Mouse (Mus musculus): ENCODE data around the gene Cacna1e. TPM values are rescaled to one million over a fixed set of nuclear protein-coding genes. Genes with fewer than 3 reads are reported as not detected.
A peak's percentile ranks its signal among the peaks of the same experiment; 100 is the strongest.

The Cacna1e gene
- polyA plus RNA-seq, 1 experiment from 2014 or later, result 35.1 TPM

DNA sequence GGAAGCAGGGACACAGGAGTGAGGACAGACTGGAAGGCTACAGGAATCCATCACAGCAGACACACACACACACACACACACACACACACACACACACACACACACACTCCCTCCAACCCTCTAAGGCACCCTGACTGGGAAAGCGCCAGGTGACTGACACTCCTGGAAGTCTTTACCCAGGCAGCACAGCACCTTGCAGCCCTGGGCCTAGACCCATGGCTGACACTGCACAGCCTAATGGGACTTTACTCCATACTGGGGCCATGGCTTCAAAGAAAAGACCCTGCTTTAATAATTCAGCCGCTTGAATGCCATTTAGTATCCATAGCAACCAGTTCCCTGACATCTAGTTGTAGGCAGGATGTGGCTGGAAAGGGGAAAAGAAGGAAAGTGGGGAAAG is 2.3 kb upstream of the Cacna1e start:
- Histone ChIP-seq H3K4me3 (ENCODE audit: low read depth, low read length) (no peak overlapping the region), H3K27me3 (ENCODE audit: control insufficient read depth, insufficient read depth, low read length) (peaks cover 12% of the 10 kb centered on the region; the same call in 1 of the 2 replicates), H3K27ac (ENCODE audit: low read depth, low read length) (no peak overlapping the region), H3K36me3 (ENCODE audit: control insufficient read depth, insufficient read depth, low read length) (no peaks in the 10 kb centered on the region), H3K9ac (replicated peaks; ENCODE audit: low read depth, low read length) (no peak overlapping the region), H3K9me3 (ENCODE audit: control insufficient read depth, low read length) (no peaks in the 10 kb centered on the region), H3K4me2 (ENCODE audit: low read depth, low read length) (no peak overlapping the region), H3K4me1 (ENCODE audit: control insufficient read depth, insufficient read depth, low read length) (peaks cover 13% of the 10 kb centered on the region)
- ATAC-seq (ENCODE audit: low read depth), result peak; percentile 38; the same call in 1 of the 2 replicates
- WGBS, result 25% methylated on average over 2 of the region's 2 CpGs

DNA sequence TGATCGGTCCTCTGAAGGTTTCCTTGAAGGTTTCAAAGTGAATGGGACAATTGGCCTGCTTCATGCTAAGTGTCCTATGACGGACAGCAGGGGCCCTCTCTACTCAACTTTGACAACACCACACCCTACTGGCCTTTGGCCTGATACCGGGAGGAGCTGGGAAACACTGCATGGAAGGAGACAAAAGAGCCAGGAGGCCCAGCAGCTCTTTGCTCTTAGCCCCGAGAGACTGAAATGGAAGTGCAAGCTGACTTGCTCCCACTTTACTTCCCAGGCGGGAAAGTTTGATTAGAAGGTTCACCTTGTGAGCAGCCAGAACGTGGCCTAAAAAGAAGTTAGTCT is 877 bp upstream of the Cacna1e start:
- peaks cover 12% of the 10 kb centered on the region; the same call in 1 of the 2 replicates for H3K27me3 ChIP-seq (ENCODE audit: control insufficient read depth, insufficient read depth, low read length)
- 41% methylated on average over 6 of the region's 6 CpGs for WGBS
- no peak overlapping the region for H3K4me2 ChIP-seq (ENCODE audit: low read depth, low read length)
- H3K9ac ChIP-seq (replicated peaks; ENCODE audit: low read depth, low read length), result no peak overlapping the region
- H3K4me3 ChIP-seq (ENCODE audit: low read depth, low read length), result no peak overlapping the region
- no peaks in the 10 kb centered on the region for H3K36me3 ChIP-seq (ENCODE audit: control insufficient read depth, insufficient read depth, low read length)
- H3K9me3 ChIP-seq (ENCODE audit: control insufficient read depth, low read length), result no peaks in the 10 kb centered on the region
- no peak overlapping the region for H3K27ac ChIP-seq (ENCODE audit: low read depth, low read length)
- no peak for ATAC-seq (ENCODE audit: low read depth)
- H3K4me1 ChIP-seq (ENCODE audit: control insufficient read depth, insufficient read depth, low read length), result peaks cover 13% of the 10 kb centered on the region

DNA sequence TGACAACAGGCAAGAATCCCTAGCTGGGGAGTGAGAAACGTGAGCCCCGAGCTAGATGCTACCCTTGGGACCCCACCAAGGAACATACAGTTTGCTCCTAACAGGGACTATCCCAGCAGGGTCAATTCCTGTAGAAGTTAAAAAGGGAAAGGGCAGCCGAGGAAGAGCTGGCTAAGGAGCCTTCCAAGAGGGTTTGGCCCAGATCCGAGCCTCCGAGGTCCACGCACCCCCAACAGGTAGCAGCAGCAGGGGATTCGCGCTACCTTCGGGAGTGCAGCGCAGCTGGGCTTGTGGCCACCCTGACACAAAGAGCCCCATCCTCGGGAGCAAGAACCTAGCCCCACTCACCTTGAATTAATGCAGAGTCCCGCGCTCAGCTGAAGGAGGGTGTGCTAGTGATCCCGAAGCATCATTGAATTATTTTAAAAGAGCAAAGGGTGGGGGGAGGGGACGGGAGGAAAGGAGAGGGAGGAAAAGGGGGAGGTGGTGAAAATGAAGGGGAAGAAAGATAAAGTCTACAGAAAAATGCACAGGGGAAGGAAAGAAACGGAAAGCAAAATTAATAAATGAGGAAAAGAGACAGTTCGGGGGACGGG is 607 bp downstream of the Cacna1e start:
- Histone ChIP-seq H3K9me3 (ENCODE audit: control insufficient read depth, low read length) (no peaks in the 10 kb centered on the region), H3K9ac (replicated peaks; ENCODE audit: low read depth, low read length) (peak overlapping the region; percentile 32; the same call in 1 of the 2 replicates), H3K27ac (ENCODE audit: low read depth, low read length) (no peak overlapping the region), H3K36me3 (ENCODE audit: control insufficient read depth, insufficient read depth, low read length) (no peaks in the 10 kb centered on the region), H3K4me1 (ENCODE audit: control insufficient read depth, insufficient read depth, low read length) (peaks cover 13% of the 10 kb centered on the region), H3K27me3 (ENCODE audit: control insufficient read depth, insufficient read depth, low read length) (peaks cover 12% of the 10 kb centered on the region; the same call in 1 of the 2 replicates), H3K4me2 (ENCODE audit: low read depth, low read length) (peak overlapping the region; percentile 82), H3K4me3 (ENCODE audit: low read depth, low read length) (peak overlapping the region; percentile 34)
- WGBS, result 3% methylated on average over 18 of the region's 18 CpGs
- ATAC-seq (ENCODE audit: low read depth), result no peak; the same call in 1 of the 2 replicates

DNA sequence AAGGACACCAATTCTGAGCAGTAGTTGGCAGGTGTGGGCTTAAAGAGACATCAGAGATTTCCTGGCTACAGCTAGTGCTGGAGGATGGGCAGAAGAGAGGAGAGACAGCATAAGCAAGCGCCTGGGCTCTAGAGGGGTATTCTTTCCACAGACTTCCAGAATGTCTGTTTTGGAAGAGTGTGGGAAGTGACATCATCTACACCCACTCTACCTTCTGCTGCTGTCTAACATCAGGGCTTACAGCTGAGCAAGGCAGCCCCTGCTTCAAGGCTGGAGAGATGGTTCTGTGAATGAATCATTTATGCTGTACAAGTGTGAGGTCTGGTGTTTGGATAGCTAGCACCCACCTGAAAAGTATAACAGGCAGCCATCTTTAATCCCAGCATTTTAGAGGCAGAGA is 18.3 kb downstream of the Cacna1e start:
- no peak overlapping the region for H3K4me2 ChIP-seq (ENCODE audit: low read depth, low read length)
- no peak overlapping the region for H3K9ac ChIP-seq (replicated peaks; ENCODE audit: low read depth, low read length)
- no peaks in the 10 kb centered on the region for H3K9me3 ChIP-seq (ENCODE audit: control insufficient read depth, low read length)
- H3K36me3 ChIP-seq (ENCODE audit: control insufficient read depth, insufficient read depth, low read length), result no peaks in the 10 kb centered on the region
- no peak overlapping the region for H3K4me3 ChIP-seq (ENCODE audit: low read depth, low read length)
- H3K27ac ChIP-seq (ENCODE audit: low read depth, low read length), result no peak overlapping the region
- 79% methylated on average over 1 of the region's 1 CpGs for WGBS
- H3K27me3 ChIP-seq (ENCODE audit: control insufficient read depth, insufficient read depth, low read length), result no peaks in the 10 kb centered on the region
- no peak for ATAC-seq (ENCODE audit: low read depth)
- H3K4me1 ChIP-seq (ENCODE audit: control insufficient read depth, insufficient read depth, low read length), result no peaks in the 10 kb centered on the region

DNA sequence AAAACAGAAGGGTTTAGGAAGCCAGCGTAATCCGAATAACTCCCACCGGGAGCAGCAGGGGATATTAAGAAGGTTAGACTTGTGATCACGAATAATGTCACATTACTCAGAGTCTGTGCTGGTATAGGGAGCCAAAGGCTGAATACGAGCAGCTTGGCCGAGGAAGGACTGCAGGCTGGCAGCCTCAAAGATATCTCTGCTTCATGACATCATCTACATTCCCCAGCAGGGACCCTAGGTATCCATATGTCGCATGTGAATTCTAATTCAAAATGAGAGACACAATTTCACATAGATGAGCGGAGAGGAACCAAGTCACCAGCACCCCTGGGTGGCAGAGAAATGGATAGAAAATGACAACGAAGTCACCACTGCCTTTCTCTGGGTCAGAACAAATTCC is 22.9 kb downstream of the Cacna1e start:
- 83% methylated on average over 9 of the region's 9 CpGs for WGBS
- Histone ChIP-seq H3K4me2 (ENCODE audit: low read depth, low read length) (no peak overlapping the region), H3K36me3 (ENCODE audit: control insufficient read depth, insufficient read depth, low read length) (no peaks in the 10 kb centered on the region)

DNA sequence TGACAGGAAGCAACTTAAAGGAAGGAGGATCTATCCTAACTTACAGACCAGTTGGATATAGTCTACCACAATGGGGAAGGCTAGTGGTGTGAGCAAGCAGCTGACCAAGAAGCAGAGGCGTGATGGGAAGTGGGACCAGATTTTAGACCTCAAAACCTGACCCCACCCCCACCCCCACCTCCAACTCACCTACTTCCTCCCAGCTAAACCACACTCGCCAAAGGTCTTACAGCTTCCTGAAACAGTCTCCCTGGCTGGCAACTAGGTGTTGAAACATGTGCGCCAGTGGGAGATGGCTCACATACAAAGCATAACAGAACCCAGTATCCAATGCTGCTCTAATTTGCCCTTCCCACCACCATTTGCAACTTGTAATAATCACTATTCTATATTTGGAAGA is 29.7 kb downstream of the Cacna1e start:
- Histone ChIP-seq H3K27ac (ENCODE audit: low read depth, low read length) (no peak overlapping the region), H3K4me3 (ENCODE audit: low read depth, low read length) (no peak overlapping the region), H3K36me3 (ENCODE audit: control insufficient read depth, insufficient read depth, low read length) (no peaks in the 10 kb centered on the region), H3K4me2 (ENCODE audit: low read depth, low read length) (no peak overlapping the region), H3K27me3 (ENCODE audit: control insufficient read depth, insufficient read depth, low read length) (no peaks in the 10 kb centered on the region), H3K4me1 (ENCODE audit: control insufficient read depth, insufficient read depth, low read length) (no peaks in the 10 kb centered on the region), H3K9me3 (ENCODE audit: control insufficient read depth, low read length) (no peaks in the 10 kb centered on the region), H3K9ac (replicated peaks; ENCODE audit: low read depth, low read length) (no peak overlapping the region)
- ATAC-seq (ENCODE audit: low read depth), result no peak
- WGBS, result 88% methylated on average over 3 of the region's 3 CpGs

More for the DNA sequence above, 22.9 kb downstream of the Cacna1e start:
- ATAC-seq (ENCODE audit: low read depth), result no peak
- H3K4me3 ChIP-seq (ENCODE audit: low read depth, low read length), result no peak overlapping the region
- no peaks in the 10 kb centered on the region for H3K27me3 ChIP-seq (ENCODE audit: control insufficient read depth, insufficient read depth, low read length)
- no peaks in the 10 kb centered on the region for H3K9me3 ChIP-seq (ENCODE audit: control insufficient read depth, low read length)
- no peak overlapping the region for H3K9ac ChIP-seq (replicated peaks; ENCODE audit: low read depth, low read length)
- H3K27ac ChIP-seq (ENCODE audit: low read depth, low read length), result no peak overlapping the region
- no peaks in the 10 kb centered on the region for H3K4me1 ChIP-seq (ENCODE audit: control insufficient read depth, insufficient read depth, low read length)

DNA sequence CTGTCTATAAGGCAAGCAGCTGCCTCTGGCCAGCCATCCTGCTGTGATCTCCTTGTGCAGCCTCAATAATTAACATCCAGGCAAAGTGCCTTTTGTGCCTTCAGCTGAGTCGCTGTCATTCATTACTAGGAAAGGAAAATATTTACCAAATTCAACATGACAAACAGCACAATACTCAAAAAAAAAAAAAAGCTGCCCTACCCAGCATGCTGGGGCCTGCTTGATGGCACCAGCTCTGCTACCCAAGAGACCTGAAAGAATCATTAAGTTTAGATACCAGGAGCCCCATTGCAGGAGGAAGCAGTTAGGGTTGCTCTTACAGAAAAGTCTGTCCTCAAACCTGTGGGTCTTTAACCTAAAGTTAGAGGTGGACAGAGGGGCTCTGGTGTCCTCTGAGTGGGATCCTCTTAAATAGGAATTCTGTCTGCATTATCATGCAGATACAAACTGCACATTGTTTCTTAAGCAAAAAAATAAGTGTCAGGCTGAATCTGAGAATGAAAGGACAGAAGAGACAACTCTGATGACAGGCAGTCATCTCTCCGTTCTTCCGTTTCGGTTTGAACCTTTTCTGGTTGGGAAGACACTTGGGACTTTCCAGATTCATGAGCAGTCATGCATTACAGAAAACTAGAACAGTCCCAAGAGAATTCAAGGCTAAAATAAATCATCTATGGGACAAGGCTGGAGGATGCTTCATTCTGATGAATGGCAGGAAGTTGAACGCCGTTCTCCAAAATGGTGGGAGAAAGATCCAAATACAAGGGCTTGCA is 33.6 kb downstream of the Cacna1e start:
- whole genome bisulfite sequencing, result 75% methylated on average over 6 of the region's 6 CpGs
- Histone ChIP-seq H3K4me2 (ENCODE audit: low read depth, low read length) (no peak overlapping the region), H3K9ac (replicated peaks; ENCODE audit: low read depth, low read length) (no peak overlapping the region), H3K36me3 (ENCODE audit: control insufficient read depth, insufficient read depth, low read length) (no peaks in the 10 kb centered on the region), H3K4me1 (ENCODE audit: control insufficient read depth, insufficient read depth, low read length) (no peaks in the 10 kb centered on the region), H3K27ac (ENCODE audit: low read depth, low read length) (no peak overlapping the region), H3K4me3 (ENCODE audit: low read depth, low read length) (no peak overlapping the region), H3K9me3 (ENCODE audit: control insufficient read depth, low read length) (no peaks in the 10 kb centered on the region), H3K27me3 (ENCODE audit: control insufficient read depth, insufficient read depth, low read length) (no peaks in the 10 kb centered on the region)
- ATAC-seq (ENCODE audit: low read depth), result no peak

DNA sequence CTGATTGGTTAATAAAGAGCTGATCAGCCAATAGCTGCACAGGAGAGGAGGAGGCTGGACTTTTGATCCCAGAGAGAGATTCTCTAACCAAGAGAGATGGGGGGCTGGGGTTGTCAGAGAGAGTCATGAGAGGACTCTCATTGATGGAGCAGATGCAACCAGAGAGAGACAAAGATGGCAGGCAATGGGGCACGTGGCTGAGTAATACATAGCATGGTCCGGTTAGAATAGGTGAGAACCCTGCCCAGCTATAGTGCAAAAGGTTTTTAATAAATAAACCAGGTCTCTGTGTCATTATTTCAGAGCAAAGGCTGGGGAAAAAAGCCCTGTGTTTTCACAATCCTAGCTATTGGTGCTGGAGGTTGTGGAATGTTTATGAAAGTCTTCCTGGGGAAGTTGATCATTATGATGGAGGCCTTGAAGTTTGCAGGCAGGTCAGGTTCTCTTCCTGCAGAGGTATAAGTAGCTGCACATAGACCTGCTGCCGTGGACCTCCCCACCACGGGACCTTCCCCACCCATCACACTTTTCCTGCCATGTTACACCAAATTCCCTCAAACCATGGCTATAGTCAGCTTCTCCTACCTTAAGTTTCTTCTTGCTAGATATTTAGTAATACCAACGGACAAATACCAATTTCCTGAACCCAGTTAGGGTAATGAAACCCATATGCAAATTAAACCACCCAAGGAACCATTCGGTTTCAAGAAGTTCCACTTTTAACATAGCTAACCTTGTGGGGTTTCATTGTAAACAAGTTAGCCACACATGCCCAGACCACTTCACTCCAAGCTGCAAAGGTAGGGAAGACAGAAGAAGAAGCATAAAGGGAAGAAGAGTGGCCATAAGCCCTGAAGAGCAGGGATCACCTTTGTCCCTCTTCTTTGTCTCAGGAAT is 35.4 kb downstream of the Cacna1e start:
- Histone ChIP-seq H3K4me1 (ENCODE audit: control insufficient read depth, insufficient read depth, low read length) (no peaks in the 10 kb centered on the region), H3K4me2 (ENCODE audit: low read depth, low read length) (no peak overlapping the region), H3K27ac (ENCODE audit: low read depth, low read length) (no peak overlapping the region), H3K27me3 (ENCODE audit: control insufficient read depth, insufficient read depth, low read length) (no peaks in the 10 kb centered on the region), H3K4me3 (ENCODE audit: low read depth, low read length) (no peak overlapping the region), H3K9me3 (ENCODE audit: control insufficient read depth, low read length) (no peaks in the 10 kb centered on the region), H3K36me3 (ENCODE audit: control insufficient read depth, insufficient read depth, low read length) (no peaks in the 10 kb centered on the region), H3K9ac (replicated peaks; ENCODE audit: low read depth, low read length) (no peak overlapping the region)
- ATAC-seq (ENCODE audit: low read depth), result no peak
- WGBS, result 84% methylated on average over 6 of the region's 6 CpGs

DNA sequence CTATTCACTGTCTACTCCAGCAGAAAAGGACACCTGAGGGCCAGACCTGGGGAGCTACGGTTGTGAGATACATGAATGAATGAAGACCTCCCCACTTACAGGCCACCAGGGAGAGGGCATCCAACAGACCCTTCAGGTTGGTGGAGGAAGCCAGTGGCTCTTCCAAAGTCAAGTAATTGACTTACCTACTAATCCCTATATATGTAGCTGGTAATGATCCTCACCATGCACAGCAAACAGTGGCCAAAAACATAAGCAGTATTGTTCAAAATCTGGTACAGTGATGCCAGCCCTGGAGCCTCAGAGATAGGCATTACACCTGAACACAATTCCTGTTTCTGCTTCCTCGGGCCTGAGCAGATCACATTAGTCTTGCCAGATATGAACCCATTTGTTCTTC is 37.4 kb downstream of the Cacna1e start:
- Histone ChIP-seq H3K4me1 (ENCODE audit: control insufficient read depth, insufficient read depth, low read length) (no peaks in the 10 kb centered on the region), H3K9ac (replicated peaks; ENCODE audit: low read depth, low read length) (no peak overlapping the region), H3K36me3 (ENCODE audit: control insufficient read depth, insufficient read depth, low read length) (no peaks in the 10 kb centered on the region), H3K27me3 (ENCODE audit: control insufficient read depth, insufficient read depth, low read length) (no peaks in the 10 kb centered on the region), H3K4me2 (ENCODE audit: low read depth, low read length) (no peak overlapping the region), H3K4me3 (ENCODE audit: low read depth, low read length) (no peak overlapping the region), H3K9me3 (ENCODE audit: control insufficient read depth, low read length) (no peaks in the 10 kb centered on the region), H3K27ac (ENCODE audit: low read depth, low read length) (no peak overlapping the region)
- ATAC-seq (ENCODE audit: low read depth), result no peak
- WGBS, result 89% methylated on average over 2 of the region's 2 CpGs

Measured in neural tube, embryonic 14.5 days (tissue).